8 mouse cellular contexts compared by ENCODE assay signal in the genomic region with DNA sequence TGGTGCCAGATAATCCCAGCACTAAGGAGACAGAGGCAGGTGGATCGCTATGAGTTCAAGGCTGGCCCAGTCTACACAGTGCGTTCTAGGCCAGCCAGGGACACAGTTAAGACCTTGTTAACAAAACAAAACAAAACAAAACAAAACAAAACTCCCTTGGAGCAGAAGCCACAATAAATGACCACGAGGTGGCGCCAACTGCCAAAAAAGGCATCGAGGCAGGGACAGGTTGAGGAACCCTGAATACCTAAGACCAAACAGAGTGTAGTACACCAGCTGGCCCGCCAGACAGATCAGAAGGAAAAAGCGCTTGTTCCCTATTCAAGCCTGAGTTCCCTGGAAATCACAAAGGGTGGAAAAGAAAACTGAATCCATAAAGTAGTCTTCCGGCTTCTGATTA. TPM values are rescaled to one million over a fixed set of nuclear protein-coding genes. Genes with fewer than 3 reads are reported as not detected.
DNase-seq lines count a peak whose midpoint lies in the region; ATAC-seq lines count a peak whose summit lies in the region.

No protein-coding gene starts in this region.

- H3K27ac ChIP-seq in midbrain, embryonic 10.5 days (replicated peaks), result no peak overlapping the region
- H3K27ac ChIP-seq in midbrain, embryonic 13.5 days, result no peak overlapping the region
- no peak overlapping the region for H3K27ac ChIP-seq in heart, embryonic 11.5 days (ENCODE audit: low read depth, low read length)
- H3K27ac ChIP-seq in limb, embryonic 11.5 days (replicated peaks; ENCODE audit: low read depth, low read length), result no peak overlapping the region
- no peak overlapping the region for H3K27ac ChIP-seq in midbrain, embryonic 15.5 days

- 22% methylated on average over 8 of the region's 8 CpGs for WGBS in midbrain, embryonic 10.5 days
- WGBS in midbrain, embryonic 13.5 days, result 20% methylated on average over 8 of the region's 8 CpGs
- WGBS in heart, embryonic 11.5 days (ENCODE audit: insufficient replicate concordance), result 29% methylated on average over 8 of the region's 8 CpGs
- 22% methylated on average over 8 of the region's 8 CpGs for WGBS in limb, embryonic 11.5 days
- WGBS in midbrain, embryonic 15.5 days, result 22% methylated on average over 8 of the region's 8 CpGs

- H3K27me3 ChIP-seq in midbrain, embryonic 10.5 days (ENCODE audit: low read depth, poor library complexity, severe bottlenecking), result peaks cover 14% of the 10 kb centered on the region
- H3K27me3 ChIP-seq in midbrain, embryonic 13.5 days, result peaks cover 20% of the 10 kb centered on the region
- H3K27me3 ChIP-seq in heart, embryonic 11.5 days (ENCODE audit: control insufficient read depth, insufficient read depth, low read length), result no peaks in the 10 kb centered on the region
- H3K27me3 ChIP-seq in limb, embryonic 11.5 days (ENCODE audit: control insufficient read depth, insufficient read depth, low read length), result no peaks in the 10 kb centered on the region
- H3K27me3 ChIP-seq in midbrain, embryonic 15.5 days (replicated peaks), result peaks cover 16% of the 10 kb centered on the region

- H3K9me3 ChIP-seq in midbrain, embryonic 10.5 days (replicated peaks), result no peaks in the 10 kb centered on the region
- no peaks in the 10 kb centered on the region for H3K9me3 ChIP-seq in midbrain, embryonic 13.5 days
- no peaks in the 10 kb centered on the region for H3K9me3 ChIP-seq in heart, embryonic 11.5 days (replicated peaks; ENCODE audit: control insufficient read depth, low read length)
- H3K9me3 ChIP-seq in limb, embryonic 11.5 days (ENCODE audit: control insufficient read depth, low read length), result no peaks in the 10 kb centered on the region
- H3K9me3 ChIP-seq in midbrain, embryonic 15.5 days, result no peaks in the 10 kb centered on the region

- peaks cover 41% of the 10 kb centered on the region for H3K36me3 ChIP-seq in midbrain, embryonic 10.5 days
- H3K36me3 ChIP-seq in midbrain, embryonic 13.5 days, result 0 out of 2 replicates have a peak, but pooled peaks cover 4% of the 10 kb centered on the region
- peaks cover 13% of the 10 kb centered on the region for H3K36me3 ChIP-seq in heart, embryonic 11.5 days (ENCODE audit: control insufficient read depth, insufficient read depth, low read length)
- peaks cover 5% of the 10 kb centered on the region; the same call in 1 of the 2 replicates for H3K36me3 ChIP-seq in limb, embryonic 11.5 days (ENCODE audit: control insufficient read depth, insufficient read depth, low read length)
- no peaks in the 10 kb centered on the region for H3K36me3 ChIP-seq in midbrain, embryonic 15.5 days (replicated peaks)

- H3K9ac ChIP-seq in midbrain, embryonic 13.5 days (replicated peaks), result no peak overlapping the region
- H3K9ac ChIP-seq in heart, embryonic 11.5 days (ENCODE audit: low read depth, low read length), result peak overlapping the region; percentile 39; the same call in 1 of the 2 replicates
- peak overlapping the region; percentile 27; the same call in 1 of the 2 replicates for H3K9ac ChIP-seq in limb, embryonic 11.5 days (ENCODE audit: low read length)
- no peak overlapping the region for H3K9ac ChIP-seq in midbrain, embryonic 15.5 days

- DNase-seq in midbrain, embryonic 10.5 days (ENCODE audit: low spot score), result peak; percentile 79
- peak; percentile 68 for DNase-seq in T-cell, adult 2 months (ENCODE audit: low spot score)
- DNase-seq in cerebellum, postnatal 25 days, result peak; percentile 77 to 89
- DNase-seq in limb, embryonic 11.5 days (ENCODE audit: low spot score), result peak; percentile 86
- peak; percentile 84 for DNase-seq in testis, postnatal 10 days (ENCODE audit: low spot score)

- ATAC-seq in midbrain, embryonic 13.5 days, result no peak
- ATAC-seq in heart, embryonic 11.5 days (replicated peaks; ENCODE audit: insufficient number of reproducible peaks, low FRiP score, low TSS enrichment), result no peak
- ATAC-seq in limb, embryonic 11.5 days (ENCODE audit: insufficient number of reproducible peaks, low FRiP score, low TSS enrichment, low read depth), result no peak
- ATAC-seq in midbrain, embryonic 15.5 days (replicated peaks), result peak; percentile 38; the same call in 1 of the 2 replicates

- H3K4me3 ChIP-seq in midbrain, embryonic 10.5 days, result no peak overlapping the region
- no peak overlapping the region for H3K4me3 ChIP-seq in midbrain, embryonic 13.5 days (replicated peaks)
- no peak overlapping the region for H3K4me3 ChIP-seq in heart, embryonic 11.5 days (ENCODE audit: low read depth, low read length)
- H3K4me3 ChIP-seq in limb, embryonic 11.5 days (ENCODE audit: low read depth, low read length), result no peak overlapping the region
- H3K4me3 ChIP-seq in midbrain, embryonic 15.5 days, result no peak overlapping the region

- H3K4me1 ChIP-seq in midbrain, embryonic 10.5 days, result peaks cover 37% of the 10 kb centered on the region
- peaks cover 17% of the 10 kb centered on the region for H3K4me1 ChIP-seq in midbrain, embryonic 13.5 days (replicated peaks)
- H3K4me1 ChIP-seq in heart, embryonic 11.5 days (ENCODE audit: control insufficient read depth, insufficient read depth, low read length), result peaks cover 21% of the 10 kb centered on the region
- H3K4me1 ChIP-seq in limb, embryonic 11.5 days (ENCODE audit: control insufficient read depth, insufficient read depth, low read length), result peaks cover 10% of the 10 kb centered on the region; the same call in 1 of the 2 replicates
- peaks cover 13% of the 10 kb centered on the region for H3K4me1 ChIP-seq in midbrain, embryonic 15.5 days

- no peak overlapping the region for H3K4me2 ChIP-seq in midbrain, embryonic 13.5 days (replicated peaks)
- H3K4me2 ChIP-seq in heart, embryonic 11.5 days, result no peak overlapping the region
- no peak overlapping the region for H3K4me2 ChIP-seq in limb, embryonic 11.5 days (ENCODE audit: low read depth, severe bottlenecking)
- no peak overlapping the region for H3K4me2 ChIP-seq in midbrain, embryonic 15.5 days

RNA-seq across cellular contexts. Expression of gene Rhbdf1, which starts 5.2 kb away (rescaled TPM):
- 25.1 and 26.2 TPM in 2 replicates for polyA plus RNA-seq in midbrain, embryonic 10.5 days (2016; fragmentation: Nextera tagmentation; extraction: Ambion mirVana)
- polyA plus RNA-seq in midbrain, embryonic 13.5 days (2015; fragmentation: Nextera tagmentation; extraction: Ambion mirVana), result 13.6 and 14.8 TPM in 2 replicates
- 28.2 and 30.3 TPM in 2 replicates for polyA plus RNA-seq in heart, embryonic 11.5 days (2014; fragmentation: Nextera tagmentation; extraction: Ambion mirVana)
- polyA plus RNA-seq in limb, embryonic 11.5 days (2014; fragmentation: Nextera tagmentation; extraction: Ambion mirVana), result 23.0 and 23.1 TPM in 2 replicates
- polyA plus RNA-seq in midbrain, embryonic 15.5 days (2015; fragmentation: Nextera tagmentation; extraction: Ambion mirVana), result 21.3 and 23.8 TPM in 2 replicates

RNA-seq across cellular contexts. Expression of gene Mpg, which starts 9.5 kb away (rescaled TPM):
- polyA plus RNA-seq in midbrain, embryonic 10.5 days (2016; fragmentation: Nextera tagmentation; extraction: Ambion mirVana), result 30.6 and 32.0 TPM in 2 replicates
- 34.1 and 35.2 TPM in 2 replicates for polyA plus RNA-seq in midbrain, embryonic 13.5 days (2015; fragmentation: Nextera tagmentation; extraction: Ambion mirVana)
- 22.0 and 22.5 TPM in 2 replicates for polyA plus RNA-seq in heart, embryonic 11.5 days (2014; fragmentation: Nextera tagmentation; extraction: Ambion mirVana)
- 37.8 and 39.9 TPM in 2 replicates for polyA plus RNA-seq in limb, embryonic 11.5 days (2014; fragmentation: Nextera tagmentation; extraction: Ambion mirVana)
- polyA plus RNA-seq in midbrain, embryonic 15.5 days (2015; fragmentation: Nextera tagmentation; extraction: Ambion mirVana), result 41.2 and 44.1 TPM in 2 replicates

RNA-seq across cellular contexts. Expression of gene Snrnp25, which starts 11.6 kb away (rescaled TPM):
- 94.7 and 107 TPM in 2 replicates for polyA plus RNA-seq in midbrain, embryonic 10.5 days (2016; fragmentation: Nextera tagmentation; extraction: Ambion mirVana)
- 46.5 and 46.6 TPM in 2 replicates for polyA plus RNA-seq in midbrain, embryonic 13.5 days (2015; fragmentation: Nextera tagmentation; extraction: Ambion mirVana)
- polyA plus RNA-seq in heart, embryonic 11.5 days (2014; fragmentation: Nextera tagmentation; extraction: Ambion mirVana), result 59.6 and 72.2 TPM in 2 replicates
- polyA plus RNA-seq in limb, embryonic 11.5 days (2014; fragmentation: Nextera tagmentation; extraction: Ambion mirVana), result 106 and 108 TPM in 2 replicates
- polyA plus RNA-seq in midbrain, embryonic 15.5 days (2015; fragmentation: Nextera tagmentation; extraction: Ambion mirVana), result 40.4 and 48.3 TPM in 2 replicates

RNA-seq across cellular contexts. Expression of gene Il9r, which starts 16.8 kb away (rescaled TPM):
- 0.05 TPM in 1 of 2 replicates, not detected in the other for polyA plus RNA-seq in midbrain, embryonic 10.5 days (2016; fragmentation: Nextera tagmentation; extraction: Ambion mirVana)
- not detected in 2 replicates for polyA plus RNA-seq in midbrain, embryonic 13.5 days (2015; fragmentation: Nextera tagmentation; extraction: Ambion mirVana)
- not detected in 2 replicates for polyA plus RNA-seq in heart, embryonic 11.5 days (2014; fragmentation: Nextera tagmentation; extraction: Ambion mirVana)
- polyA plus RNA-seq in limb, embryonic 11.5 days (2014; fragmentation: Nextera tagmentation; extraction: Ambion mirVana), result not detected in 2 replicates
- not detected in 2 replicates for polyA plus RNA-seq in midbrain, embryonic 15.5 days (2015; fragmentation: Nextera tagmentation; extraction: Ambion mirVana)

RNA-seq across cellular contexts. Expression of gene Nprl3, which starts 50.7 kb away (rescaled TPM):
- polyA plus RNA-seq in midbrain, embryonic 10.5 days (2016; fragmentation: Nextera tagmentation; extraction: Ambion mirVana), result 42.6 and 45.3 TPM in 2 replicates
- 46.5 and 47.2 TPM in 2 replicates for polyA plus RNA-seq in midbrain, embryonic 13.5 days (2015; fragmentation: Nextera tagmentation; extraction: Ambion mirVana)
- polyA plus RNA-seq in heart, embryonic 11.5 days (2014; fragmentation: Nextera tagmentation; extraction: Ambion mirVana), result 26.1 and 34.6 TPM in 2 replicates
- 30.6 and 42.0 TPM in 2 replicates for polyA plus RNA-seq in limb, embryonic 11.5 days (2014; fragmentation: Nextera tagmentation; extraction: Ambion mirVana)
- polyA plus RNA-seq in midbrain, embryonic 15.5 days (2015; fragmentation: Nextera tagmentation; extraction: Ambion mirVana), result 46.4 and 48.4 TPM in 2 replicates

Comparison
In these comparisons a context has a peak if more than half of its experiments do, and no peak if none do; other contexts are left out.
1. H3K9ac ChIP-seq: peak in heart, embryonic 11.5 days (single experiment) and limb, embryonic 11.5 days (single experiment); none in midbrain, embryonic 13.5 days (single experiment) and midbrain, embryonic 15.5 days (single experiment).
2. Peak in every context shown above with its lines, with median percentiles within 50 percentile points of each other: DNase-seq.